Mouse (Mus musculus): ENCODE data around the gene B3gnt2.

The B3gnt2 gene

DNA sequence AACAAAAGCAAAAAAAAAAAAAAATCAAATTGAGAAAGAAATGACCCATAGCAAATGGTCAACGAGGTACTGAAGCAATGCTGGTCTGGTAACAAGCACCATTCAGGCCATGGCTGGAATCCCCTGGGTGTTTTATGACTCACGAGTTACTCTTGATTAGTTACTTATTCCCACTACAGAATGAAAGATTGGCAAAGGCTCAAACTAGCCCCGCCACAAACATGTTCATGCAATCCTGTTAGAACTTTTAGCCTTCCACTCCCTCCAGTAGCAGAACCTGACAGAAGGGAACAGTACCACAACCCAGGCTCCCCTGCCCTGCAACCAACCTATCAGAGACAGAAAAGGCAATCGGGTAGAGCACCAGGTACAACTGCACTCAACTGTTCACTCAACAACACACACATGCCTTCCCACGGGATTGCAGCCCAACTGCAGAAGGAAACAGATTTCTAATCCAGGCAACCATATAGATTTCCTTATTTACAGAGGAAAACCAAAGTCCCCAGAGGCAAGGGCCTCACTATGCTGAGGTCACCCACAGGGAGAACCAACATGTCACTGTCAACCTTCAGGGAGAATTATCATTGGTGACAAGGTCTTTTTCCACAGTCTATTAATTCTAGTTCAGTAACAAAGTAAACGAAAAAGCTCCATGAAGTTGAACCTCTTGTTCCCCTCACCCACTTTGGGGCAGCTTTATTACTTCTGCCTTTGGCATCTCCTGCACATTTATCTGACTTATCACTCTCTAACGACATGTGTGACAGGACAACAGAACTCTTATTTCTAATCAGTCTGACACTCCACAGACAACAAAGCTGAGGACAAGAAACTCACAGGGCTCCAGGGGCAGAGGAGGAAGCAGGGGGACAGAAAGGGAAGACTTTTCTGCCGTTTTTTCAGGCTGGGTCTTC, 12.8 kb downstream of the B3gnt2 start:
- DNase-seq (ENCODE audit: low read depth in 1 of 2, low spot score in 2 of 2), result no peak

DNA sequence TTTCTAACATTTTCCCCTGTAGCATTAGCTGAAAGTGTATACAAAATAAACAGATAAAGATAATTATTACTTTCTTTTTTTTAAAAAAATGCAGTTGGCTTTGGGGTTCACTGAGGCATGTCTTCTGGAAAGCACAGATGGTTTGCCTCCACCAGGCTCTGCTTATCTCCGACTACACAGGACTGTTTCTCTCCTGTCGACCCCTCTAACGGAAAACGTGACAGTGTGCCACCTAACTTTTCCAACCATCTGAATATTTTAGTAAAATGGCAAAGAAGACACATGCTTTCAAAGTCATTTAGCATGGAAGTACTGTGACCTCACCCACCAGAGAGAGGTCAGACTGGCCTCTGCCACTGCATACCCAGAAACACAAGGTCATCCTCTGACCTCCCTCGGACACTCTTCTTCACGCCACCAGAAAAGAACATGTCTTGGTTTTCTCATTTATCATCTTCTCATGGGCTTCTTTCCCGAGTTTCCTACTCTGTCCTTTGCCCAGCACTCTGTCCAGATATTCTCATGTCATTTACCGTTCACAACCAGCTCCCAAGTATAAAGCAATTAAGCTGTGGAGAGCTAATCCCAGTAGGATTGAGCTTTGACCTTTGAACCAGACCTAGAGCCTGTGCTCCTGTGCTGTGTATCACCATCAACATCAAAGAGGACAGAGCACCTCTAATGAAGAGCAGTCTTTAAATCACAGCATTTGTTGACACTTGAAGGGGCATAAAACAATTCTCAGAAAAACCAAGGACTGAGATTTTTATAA, 13.6 kb downstream of the B3gnt2 start:
- no peak for DNase-seq (ENCODE audit: low read depth in 1 of 2, low spot score in 2 of 2)

DNA sequence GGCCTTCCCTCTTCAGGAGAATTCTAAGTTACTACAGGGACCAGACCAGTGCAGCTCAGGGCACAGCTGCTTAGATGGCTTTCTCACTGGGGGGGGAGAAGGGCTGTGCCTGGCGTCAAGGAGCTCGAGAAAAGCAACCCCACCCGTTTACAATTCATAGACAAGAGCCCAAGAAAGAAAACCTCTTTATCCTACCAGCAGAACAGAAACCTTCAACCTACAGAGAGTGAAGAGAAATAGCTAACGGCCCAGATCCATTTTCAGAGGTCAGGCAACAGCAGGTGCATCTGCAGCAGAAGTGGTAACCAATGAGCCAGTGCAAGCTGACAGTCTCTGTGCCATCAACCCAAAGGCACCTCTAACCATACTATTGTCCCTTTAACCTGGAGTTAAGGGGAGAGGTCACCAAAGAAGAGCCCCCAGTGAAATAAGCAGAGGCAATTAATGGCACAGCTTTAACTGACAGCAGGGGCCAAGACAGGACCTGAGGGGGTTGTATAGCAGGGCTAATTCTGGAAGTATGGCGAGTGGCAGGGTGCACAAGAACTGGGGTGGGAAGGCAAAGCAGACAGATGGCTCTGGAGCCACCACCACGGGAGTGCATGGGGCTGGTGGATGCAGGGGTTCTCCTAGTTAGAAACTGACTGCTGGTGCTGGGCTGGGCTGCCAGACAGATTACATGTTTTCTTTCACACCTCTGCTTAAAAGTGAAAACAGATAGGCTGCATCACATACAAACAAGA, 14.5 kb downstream of the B3gnt2 start:
- no peak for DNase-seq (ENCODE audit: low read depth in 1 of 2, low spot score in 2 of 2)

DNA sequence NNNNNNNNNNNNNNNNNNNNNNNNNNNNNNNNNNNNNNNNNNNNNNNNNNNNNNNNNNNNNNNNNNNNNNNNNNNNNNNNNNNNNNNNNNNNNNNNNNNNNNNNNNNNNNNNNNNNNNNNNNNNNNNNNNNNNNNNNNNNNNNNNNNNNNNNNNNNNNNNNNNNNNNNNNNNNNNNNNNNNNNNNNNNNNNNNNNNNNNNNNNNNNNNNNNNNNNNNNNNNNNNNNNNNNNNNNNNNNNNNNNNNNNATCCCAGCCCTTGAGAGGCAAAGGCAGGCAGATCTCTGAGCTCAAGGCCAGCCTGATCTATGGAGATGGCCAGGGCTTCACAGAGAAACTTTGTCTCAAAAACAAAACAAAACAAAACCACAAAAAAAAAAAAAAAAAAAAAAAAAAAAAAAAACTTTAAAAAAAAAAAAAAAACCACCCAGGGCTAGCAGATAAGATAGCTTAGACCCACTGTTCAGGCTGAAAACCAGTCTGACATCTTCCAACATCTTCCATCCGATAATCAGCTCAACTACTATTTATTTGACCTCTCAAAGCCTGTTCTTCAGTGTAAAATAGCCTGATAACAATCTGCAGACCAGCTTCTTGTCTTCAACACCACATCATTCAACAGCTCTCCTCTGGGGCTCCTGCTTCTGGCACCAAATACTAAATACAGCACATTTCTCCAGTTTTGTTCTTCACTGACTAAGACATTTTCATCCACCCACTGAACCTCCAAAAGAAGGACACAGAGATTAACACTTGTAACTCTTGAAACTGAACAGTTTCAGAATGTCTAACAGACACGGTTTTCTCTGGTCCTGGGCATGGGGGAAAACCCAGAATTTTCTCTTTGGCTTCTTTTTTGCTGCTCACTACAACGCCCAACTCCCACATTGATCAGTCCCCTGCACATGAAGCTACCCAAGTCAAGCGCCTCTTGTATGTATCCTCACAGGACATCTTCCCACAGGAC, 15.7 kb downstream of the B3gnt2 start:
- DNase-seq (ENCODE audit: low read depth in 1 of 2, low spot score in 2 of 2), result no peak

DNA sequence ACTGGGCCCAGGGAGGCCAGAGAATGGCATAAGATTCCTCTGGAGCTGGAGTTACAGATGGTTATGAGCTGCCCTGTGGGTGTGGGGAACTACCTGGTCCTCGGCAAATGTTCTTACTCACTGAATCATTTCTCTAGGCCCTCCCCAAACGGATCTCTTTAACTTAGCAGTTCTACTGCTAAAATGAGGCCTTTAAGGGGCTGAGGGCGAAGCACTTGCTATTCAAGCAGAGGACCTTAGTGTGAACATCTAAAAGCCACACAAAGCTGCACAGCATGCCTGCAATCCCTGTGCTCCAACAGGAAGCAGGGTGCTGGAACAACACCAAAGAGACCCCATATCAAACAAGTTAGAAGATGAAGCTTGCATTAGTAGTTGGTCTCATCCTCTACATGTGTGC, 21.3 kb downstream of the B3gnt2 start:
- DNase-seq (ENCODE audit: low read depth in 1 of 2, low spot score in 2 of 2), result no peak

DNA sequence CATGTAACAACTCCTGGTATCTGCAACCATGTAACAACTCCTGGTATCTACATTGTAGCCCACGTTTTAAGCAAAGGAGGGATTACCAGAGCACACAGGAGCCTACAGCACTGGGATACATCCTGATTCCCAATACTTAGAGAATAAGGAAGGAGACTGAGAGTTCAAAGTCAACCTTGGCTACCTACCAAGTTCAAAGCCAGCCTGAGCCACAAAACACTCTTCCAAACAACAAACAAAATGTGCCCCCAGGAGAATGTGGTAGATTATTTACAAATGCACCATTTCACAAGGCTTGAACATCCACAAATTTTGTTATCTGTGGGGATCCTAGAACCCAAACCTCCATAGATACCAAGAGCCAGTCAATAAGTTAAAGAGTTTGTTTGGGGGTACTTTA, 22.4 kb downstream of the B3gnt2 start:
- no peak for DNase-seq (ENCODE audit: low read depth in 1 of 2, low spot score in 2 of 2)

DNA sequence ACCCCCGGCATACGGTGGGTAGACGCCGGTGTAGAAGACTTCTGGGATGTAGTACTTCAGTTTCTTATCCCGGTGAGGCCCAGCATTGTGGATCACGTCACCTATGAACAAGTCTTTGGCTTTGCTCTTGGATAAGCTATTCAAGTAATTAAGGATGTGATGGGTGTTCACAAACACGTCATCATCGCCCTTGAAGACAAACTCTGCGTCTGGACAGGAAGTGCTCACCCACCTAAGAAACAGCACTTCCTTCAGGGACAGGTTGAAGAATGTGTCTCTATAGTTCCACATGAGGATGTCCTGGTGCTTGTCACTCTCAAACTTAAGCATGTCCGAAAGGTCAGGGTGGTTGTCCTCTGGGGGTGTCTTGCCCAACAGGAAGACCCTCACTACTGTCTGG, 24.5 kb downstream of the B3gnt2 start:
- no peak for DNase-seq (ENCODE audit: low read depth in 1 of 2, low spot score in 2 of 2)

DNA sequence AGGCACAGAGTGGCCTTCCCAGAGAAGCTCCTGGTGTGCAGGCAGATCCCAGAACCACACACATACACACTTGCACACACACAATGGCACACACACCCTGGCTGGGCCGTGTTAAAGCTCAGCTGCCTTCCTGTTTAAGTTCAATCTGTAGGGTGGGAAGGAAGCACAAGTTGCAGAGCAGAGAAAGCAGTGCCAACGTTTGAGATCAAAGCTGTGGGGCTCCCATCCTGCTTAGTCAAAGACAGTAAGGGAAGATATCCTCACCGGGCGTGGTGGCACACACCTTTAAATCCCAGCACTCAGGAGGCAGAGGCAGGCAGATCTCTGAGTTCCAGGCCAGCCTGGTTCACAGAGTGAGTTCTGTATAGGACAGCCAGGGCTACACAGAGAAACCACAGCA, 28.2 kb downstream of the B3gnt2 start:
- DNase-seq (ENCODE audit: low read depth in 1 of 2, low spot score in 2 of 2), result no peak

DNA sequence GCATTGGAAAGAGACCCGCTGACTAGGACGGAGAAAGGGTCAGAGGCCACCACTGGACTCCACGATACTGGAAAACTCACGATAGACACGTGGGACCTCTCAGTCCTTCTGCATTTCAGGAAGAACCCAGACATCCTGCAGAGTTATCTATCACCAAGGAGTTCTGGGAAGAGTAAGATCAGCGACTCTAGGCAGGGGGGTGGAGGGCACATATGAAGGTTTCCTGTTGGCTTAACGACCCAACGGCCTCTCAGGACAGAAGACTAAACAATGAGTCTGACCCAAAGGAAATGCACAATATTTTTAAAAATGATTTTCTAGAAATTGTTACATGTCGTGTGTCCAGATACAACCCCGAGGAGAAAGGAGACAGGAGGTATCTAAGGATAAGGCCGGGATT, 28.8 kb downstream of the B3gnt2 start:
- DNase-seq (ENCODE audit: low read depth in 1 of 2, low spot score in 2 of 2), result no peak

DNA sequence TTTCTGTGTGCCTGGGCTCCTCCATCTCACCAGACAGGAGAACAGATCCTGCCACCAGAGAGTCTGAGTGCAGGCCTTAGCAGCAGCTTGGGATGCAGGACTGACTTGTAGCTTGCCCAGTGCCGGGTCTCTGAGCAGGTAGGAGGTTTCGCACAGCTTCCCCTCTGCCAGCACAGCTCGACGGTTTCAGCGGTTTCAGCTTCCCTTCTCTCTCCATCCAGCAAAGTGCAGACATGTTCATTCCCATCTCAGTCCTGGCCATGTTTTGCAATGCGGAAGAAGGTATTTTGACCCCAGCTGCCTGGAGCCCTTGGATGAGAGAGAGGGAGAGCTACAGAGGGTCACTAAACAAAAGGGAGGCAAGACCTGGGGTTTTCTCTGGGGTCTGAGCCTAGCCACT, 30.1 kb downstream of the B3gnt2 start:
- no peak for DNase-seq (ENCODE audit: low read depth in 1 of 2, low spot score in 2 of 2)

DNA sequence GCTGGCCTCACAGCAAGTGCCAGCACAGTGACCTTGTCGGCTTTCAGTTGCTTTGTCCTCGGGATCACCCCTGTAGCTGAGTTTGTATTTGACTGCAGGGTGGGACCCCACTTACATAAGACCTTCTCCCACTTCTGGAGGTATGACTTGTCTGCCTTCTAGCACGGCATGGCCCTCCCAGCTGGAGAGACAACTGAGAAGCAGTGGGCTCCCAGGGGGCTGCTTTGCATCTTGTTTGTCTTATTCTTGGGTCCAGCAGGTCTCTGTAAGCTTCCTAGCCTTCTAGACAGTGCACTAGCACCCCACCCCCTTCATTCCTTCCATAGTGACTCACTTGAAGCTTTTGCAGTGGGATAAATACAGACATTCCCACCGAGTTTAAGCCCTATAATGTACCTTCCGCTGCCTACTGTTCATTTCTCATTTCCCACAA, 30.6 kb downstream of the B3gnt2 start:
- no peak for DNase-seq (ENCODE audit: low read depth in 1 of 2, low spot score in 2 of 2)

DNA sequence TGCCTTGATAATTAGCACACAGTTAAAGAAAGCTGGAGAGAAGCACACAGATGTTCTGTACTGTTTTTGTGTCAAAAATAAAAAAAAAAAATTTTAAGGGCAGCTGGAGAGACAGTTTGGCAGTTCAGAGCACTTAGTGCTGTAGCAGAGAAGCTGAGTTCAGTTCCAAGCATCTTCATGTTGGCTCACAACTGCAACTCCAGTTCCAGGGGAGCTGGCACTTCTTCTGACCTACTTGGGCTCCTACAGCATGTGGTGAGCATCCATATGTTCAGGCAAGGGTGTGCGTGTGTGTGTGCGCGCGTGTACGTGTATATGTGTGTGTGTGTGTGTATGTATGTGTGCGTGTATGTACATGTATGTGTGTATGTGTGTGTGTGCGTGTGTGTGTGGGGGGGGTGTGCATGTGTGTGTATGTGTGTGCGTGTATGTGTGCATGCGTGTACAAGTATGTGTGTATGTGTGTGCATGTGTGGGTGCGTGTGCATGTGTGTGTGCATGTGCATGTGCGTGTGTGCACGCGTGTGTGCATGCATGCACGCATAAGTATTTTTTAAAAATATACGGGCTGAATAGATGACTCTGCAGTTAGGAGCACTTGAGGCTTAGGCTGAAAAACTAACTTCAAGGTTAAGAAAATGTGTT, 31.7 kb downstream of the B3gnt2 start:
- DNase-seq (ENCODE audit: low read depth in 1 of 2, low spot score in 2 of 2), result no peak

DNA sequence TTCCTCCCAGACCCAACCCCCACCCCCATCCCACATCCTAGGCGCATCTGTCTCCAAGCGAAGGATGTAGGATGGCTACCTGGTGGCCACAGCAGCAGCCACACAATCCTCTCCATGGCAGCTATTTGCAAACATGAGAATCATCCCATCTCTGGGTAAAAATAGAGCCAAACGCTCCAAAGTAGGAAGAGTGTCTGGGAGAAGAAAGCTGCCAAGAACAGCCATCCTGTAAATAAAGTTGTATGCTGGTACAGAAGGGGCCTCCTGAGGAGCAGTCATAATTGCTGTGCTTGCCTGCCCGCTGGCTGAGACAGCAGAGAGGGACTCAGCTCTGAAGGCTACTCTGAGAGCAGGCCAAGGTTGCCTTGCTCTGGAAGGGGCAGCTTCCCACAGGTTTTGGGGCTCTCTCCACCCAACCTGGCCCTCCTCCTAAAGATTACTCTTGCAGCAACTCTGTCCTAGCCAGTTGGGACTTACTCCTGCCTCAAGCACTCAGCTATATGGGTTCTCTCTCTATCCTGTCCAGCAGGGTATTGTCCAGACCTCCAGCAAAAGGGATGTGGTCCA, 33.2 kb downstream of the B3gnt2 start:
- no peak for DNase-seq (ENCODE audit: low read depth in 1 of 2, low spot score in 2 of 2)

DNA sequence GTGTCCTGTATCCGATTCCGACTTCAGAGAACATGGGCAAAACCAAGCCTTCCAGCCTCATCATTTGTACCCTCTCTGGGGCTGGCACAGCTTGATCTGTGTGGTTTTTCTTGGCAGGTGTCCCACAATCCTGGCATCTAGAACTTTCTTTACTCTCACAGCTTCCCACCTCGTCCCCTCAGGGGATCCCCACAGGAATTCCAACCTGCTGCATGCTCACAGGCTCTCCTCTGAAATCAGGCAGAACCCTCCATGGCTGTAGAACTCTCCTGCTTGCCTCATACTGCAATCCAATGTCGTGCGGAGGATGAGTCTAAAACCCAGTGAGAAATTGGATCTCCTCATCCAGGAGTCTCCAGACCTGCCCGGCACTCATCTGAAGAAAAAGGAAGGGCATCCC, 34.1 kb downstream of the B3gnt2 start:
- no peak for DNase-seq (ENCODE audit: low read depth in 1 of 2, low spot score in 2 of 2)

DNA sequence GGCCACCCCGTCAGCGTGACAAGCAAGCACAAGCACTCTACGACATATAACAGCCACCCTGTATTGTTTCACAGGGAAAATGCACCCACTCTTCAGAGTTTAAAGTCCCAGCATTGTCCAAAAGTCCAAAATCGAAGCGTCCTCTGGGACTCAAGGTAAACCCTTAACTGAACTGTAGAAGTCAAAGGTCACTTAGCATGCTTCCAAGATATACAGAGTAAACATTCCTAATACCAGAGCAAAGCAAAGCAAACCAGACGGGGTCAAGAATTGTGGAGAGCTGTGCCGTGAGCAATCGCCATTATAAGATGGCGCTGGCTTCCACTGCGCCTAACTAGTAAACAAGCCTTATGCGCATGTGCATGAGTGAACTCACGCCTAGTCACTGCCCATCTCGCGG, 34.7 kb downstream of the B3gnt2 start:
- DNase-seq (ENCODE audit: low read depth in 1 of 2, low spot score in 2 of 2), result no peak

DNA sequence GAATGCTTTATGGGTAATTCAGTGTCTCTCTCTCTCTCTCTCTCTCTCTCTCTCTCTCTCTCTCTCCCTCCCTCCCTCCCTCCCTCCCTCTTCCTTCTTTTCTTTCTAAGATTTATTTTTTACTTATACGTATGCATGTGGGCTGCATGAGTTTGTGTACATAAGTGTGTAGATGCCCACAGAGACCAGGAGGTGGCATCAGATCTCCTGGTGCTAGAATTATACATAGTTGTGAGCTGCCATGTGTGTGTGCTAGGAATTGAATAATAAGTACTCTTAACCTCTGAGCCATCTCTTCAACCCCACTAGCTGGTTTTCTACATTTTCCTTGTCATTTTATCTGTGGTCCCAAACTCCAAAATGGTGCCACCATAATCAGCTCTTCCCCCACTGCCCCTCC, 35.2 kb downstream of the B3gnt2 start:
- DNase-seq (ENCODE audit: low read depth in 1 of 2, low spot score in 2 of 2), result no peak

DNA sequence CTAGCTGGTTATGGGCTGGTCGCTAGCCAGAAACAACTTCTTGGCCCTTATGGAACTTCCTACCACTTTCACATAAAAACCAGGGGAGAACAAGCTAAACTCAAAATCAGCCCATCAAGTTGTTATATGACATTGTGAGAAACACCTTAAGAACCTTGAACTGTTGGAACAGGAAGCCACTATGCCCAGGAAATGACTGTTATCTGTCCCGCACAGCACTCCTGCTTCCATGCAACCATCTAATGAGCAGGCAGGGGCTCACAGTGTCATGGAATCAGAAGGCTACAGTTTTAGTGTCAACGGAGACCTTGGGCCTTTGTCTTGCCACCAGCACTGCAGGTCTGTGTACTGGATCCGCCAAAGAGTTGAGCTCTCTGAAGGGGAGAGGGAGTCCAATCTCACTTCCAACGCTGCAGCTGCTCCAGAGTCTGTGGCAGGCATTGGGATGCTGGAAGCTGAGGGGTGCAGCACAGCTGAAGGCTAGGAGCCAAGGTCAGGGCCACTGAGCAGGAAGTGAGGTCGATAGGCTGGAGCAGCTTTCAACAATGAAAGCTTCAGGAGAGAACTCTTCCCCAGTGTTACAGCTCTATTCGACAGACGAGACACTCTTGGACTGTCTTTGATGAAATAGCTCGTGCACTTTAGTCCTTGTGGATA, 36.6 kb downstream of the B3gnt2 start:
- no peak for DNase-seq (ENCODE audit: low read depth in 1 of 2, low spot score in 2 of 2)

DNA sequence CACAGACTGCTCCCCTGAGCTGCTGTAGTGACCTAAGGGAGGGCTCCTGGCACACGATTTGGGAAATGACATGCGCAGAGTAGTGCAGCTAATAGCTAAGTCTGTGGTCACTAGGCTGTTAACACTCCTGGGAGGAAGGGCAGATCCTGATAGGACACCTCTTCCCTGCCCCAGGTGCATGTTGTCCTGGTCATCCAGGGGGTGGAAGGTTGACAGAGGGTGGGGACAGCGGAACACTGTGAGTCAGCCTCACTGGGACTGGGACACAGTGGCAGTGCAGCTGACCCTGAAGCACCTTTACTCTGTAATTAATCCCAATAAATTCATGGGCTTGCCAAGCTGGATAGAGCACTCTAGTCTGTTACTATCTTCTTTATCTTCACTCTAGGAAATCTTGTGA, 39.5 kb downstream of the B3gnt2 start:
- DNase-seq (ENCODE audit: low read depth in 1 of 2, low spot score in 2 of 2), result no peak

DNA sequence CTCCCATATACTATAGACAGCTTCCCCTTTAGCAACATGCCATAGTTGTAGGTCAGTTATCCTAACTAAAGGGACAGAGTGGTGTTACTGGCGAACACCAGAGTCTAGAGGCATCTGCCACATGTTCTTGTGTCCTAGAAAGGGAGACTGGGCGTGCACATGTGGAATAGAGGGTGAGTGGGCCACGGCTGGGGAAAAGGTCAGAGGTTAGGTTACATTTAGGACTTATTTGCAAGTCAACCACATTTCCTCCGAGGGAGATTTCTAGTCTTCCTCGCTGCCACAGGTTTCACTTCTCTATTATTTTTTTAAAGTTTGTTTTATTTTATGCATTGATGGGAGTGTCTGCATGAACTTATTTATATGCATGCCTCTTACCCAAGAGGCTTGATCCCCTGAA, 42.4 kb downstream of the B3gnt2 start:
- DNase-seq (ENCODE audit: low read depth in 1 of 2, low spot score in 2 of 2), result peak; percentile 53 to 55
